Mouse (Mus musculus) megakaryocyte, embryonic 14.5 days (primary cell): Measurements from ENCODE around the gene Paqr4.

Experiments
- FLI1 ChIP-seq: IDR thresholded peaks from 2 replicates; pipeline ENCODE4 v1.6.1; 2012; ENCODE audit warnings: low read length, inconsistent platforms, mixed read lengths
- GATA1 ChIP-seq: IDR thresholded peaks from 3 replicates; pipeline ENCODE4 v1.6.1; 2012; ENCODE audit warnings: mixed read lengths, low read length, inconsistent platforms, borderline replicate concordance

DNA sequence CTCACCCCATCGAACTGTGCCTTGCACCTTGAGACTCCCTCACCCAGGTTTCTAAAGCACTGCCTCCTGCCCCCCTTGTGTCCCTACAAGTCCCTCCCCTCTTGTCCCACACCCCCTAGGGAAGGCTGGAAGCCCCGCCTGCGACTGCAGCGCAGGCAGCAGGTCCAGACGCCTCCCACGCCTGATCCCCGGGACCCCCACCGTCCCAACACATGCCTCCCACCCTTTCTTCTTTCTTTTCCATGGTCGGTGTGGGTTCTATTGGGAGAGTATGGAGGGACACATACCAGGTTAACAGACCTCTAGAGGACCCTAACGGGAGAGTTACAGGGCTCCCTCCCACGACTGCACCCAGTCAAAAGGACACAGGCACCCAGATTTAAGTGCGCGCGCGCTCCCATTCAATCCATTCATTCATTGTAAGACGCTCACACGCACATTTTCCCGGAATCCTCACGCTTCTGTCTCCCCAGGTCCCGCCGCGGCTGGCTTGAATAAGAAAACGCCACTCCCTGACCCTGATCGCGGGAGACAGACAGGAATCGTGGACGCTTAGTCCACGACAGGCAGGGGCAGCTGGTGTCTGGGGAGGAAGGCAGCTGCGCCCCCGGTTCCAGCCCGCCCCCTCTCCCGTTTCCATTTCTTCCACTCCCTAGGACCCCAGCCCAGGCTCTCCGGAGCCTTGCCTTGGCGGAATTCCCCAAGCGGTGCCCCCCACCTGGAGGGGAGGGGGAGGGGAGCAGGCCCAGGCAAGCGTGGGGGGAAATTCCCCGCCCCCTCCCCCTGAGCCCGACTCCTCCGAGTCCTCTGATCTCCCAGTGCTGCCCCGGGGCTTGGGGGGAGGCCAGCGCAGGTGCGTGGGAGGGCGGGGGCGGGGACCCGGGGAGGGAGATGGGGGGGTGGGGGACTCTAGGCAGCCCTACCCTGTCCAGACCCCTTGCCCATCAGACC, 4.9 kb upstream of the Paqr4 start, which contains the start of gene Kremen2:
- no peak for TF ChIP-seq GATA1
- no peak for TF ChIP-seq FLI1
